Mouse (Mus musculus): Measurements from ENCODE around the gene 4930452B06Rik. TPM values are rescaled to one million over a fixed set of nuclear protein-coding genes. Genes with fewer than 3 reads are reported as not detected.

Gene 4930452B06Rik
- total and polyA plus RNA-seq, 2 experiments = 0.77 to 1.8 TPM

DNA sequence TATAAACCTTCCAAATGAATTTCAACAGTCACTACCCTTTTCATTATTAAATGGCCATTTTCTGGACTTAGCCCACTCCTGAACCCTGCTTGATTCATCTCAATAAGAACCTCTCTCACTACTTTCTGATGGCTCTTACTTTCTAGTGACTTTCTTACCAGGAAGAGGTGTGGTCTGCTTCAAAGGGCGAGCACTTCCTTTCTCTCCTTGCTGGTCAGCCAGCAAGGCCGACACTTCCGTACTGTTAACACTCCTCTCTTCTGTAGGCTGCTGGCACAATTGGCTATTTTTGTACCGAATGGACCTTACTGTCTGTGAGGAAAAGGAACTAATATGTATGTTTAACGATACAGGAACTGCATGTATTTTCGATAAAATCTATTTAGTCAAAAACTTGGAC lies 148.4 kb downstream of the 4930452B06Rik start:
- H3K4me1 ChIP-seq (ENCODE audit: control insufficient read depth, insufficient read depth, low read length) = no peaks in the 10 kb centered on the region
- WGBS = 68% methylated on average over 6 of the region's 6 CpGs
- TF ChIP-seq POLR2A (IDR thresholded peaks at IDR 0.05; ENCODE audit: extremely low read depth, insufficient read depth, low read length) = no peak
- TF ChIP-seq CTCF (IDR thresholded peaks at IDR 0.05; ENCODE audit: low read depth, low read length) = no peak
- H3K36me3 ChIP-seq (ENCODE audit: control insufficient read depth, insufficient read depth, low read length) = no peaks in the 10 kb centered on the region
- no peak overlapping the region for H3K9ac ChIP-seq (ENCODE audit: low read depth, low read length)
- H3K27ac ChIP-seq (replicated peaks; ENCODE audit: insufficient read depth, low read depth, low read length) = no peak overlapping the region
- H3K4me3 ChIP-seq (ENCODE audit: insufficient read depth, low read depth, low read length) = no peak overlapping the region
- DNase-seq (ENCODE audit: extremely low read depth, low read depth, low spot score) = no peak
- H3K79me2 ChIP-seq (ENCODE audit: control insufficient read depth, insufficient read depth, low read length) = no peaks in the 10 kb centered on the region
- H3K27me3 ChIP-seq (ENCODE audit: control insufficient read depth, insufficient read depth, low read length) = no peaks in the 10 kb centered on the region

DNA sequence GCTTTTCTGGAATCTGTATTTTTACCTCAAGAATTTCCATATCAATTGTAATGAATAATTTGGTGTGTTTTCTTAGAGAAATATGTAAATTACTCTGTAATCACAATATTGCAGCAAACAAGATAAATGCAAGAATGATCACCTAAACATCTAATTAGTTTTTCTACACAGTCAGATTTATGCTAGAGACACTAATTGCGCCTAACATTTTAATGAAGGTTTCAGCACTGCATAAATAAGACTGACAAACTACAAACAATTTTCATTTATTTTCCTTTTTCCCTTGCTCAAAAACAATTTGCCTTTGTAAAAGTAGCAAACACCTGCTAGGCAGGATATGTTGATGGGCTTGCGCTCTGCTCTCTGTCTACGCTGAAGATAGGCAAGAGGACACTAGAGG lies 152.0 kb downstream of the 4930452B06Rik start:
- H3K36me3 ChIP-seq (ENCODE audit: control insufficient read depth, insufficient read depth, low read length) = no peaks in the 10 kb centered on the region
- H3K4me3 ChIP-seq (ENCODE audit: insufficient read depth, low read depth, low read length) = no peak overlapping the region
- TF ChIP-seq POLR2A (IDR thresholded peaks at IDR 0.05; ENCODE audit: extremely low read depth, insufficient read depth, low read length) (no peak), CTCF (IDR thresholded peaks at IDR 0.05; ENCODE audit: low read depth, low read length) (no peak)
- no peak overlapping the region for H3K9ac ChIP-seq (ENCODE audit: low read depth, low read length)
- no peaks in the 10 kb centered on the region for H3K79me2 ChIP-seq (ENCODE audit: control insufficient read depth, insufficient read depth, low read length)
- no peaks in the 10 kb centered on the region for H3K4me1 ChIP-seq (ENCODE audit: control insufficient read depth, insufficient read depth, low read length)
- DNase-seq (ENCODE audit: extremely low read depth, low read depth, low spot score) = no peak
- WGBS = 97% methylated on average over 3 of the region's 3 CpGs
- no peaks in the 10 kb centered on the region for H3K27me3 ChIP-seq (ENCODE audit: control insufficient read depth, insufficient read depth, low read length)
- H3K27ac ChIP-seq (replicated peaks; ENCODE audit: insufficient read depth, low read depth, low read length) = no peak overlapping the region

DNA sequence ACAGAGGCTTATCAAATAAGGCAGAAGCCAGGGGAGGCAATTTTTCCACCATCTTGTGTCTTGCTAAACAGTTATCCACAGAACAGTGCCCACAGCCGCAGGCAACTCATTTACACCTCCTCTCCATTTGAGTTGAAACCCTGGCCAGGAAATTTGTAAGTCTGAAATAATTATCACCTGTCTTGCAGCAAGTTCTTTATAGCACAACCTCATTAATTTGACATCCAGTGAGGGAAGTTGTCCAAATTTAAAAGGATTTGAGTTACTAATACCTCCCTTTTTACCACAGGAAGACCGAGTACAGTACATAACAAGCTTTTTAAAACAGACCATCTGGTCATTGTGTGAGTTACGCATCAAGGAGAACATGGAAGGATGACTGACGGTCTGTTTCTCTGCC lies 154.8 kb downstream of the 4930452B06Rik start:
- Histone ChIP-seq H3K36me3 (ENCODE audit: control insufficient read depth, insufficient read depth, low read length) (no peaks in the 10 kb centered on the region), H3K27me3 (ENCODE audit: control insufficient read depth, insufficient read depth, low read length) (no peaks in the 10 kb centered on the region), H3K27ac (replicated peaks; ENCODE audit: insufficient read depth, low read depth, low read length) (no peak overlapping the region), H3K4me1 (ENCODE audit: control insufficient read depth, insufficient read depth, low read length) (no peaks in the 10 kb centered on the region), H3K4me3 (ENCODE audit: insufficient read depth, low read depth, low read length) (no peak overlapping the region), H3K9ac (ENCODE audit: low read depth, low read length) (no peak overlapping the region), H3K79me2 (ENCODE audit: control insufficient read depth, insufficient read depth, low read length) (no peaks in the 10 kb centered on the region)
- 89% methylated on average over 4 of the region's 4 CpGs for WGBS
- TF ChIP-seq POLR2A (IDR thresholded peaks at IDR 0.05; ENCODE audit: extremely low read depth, insufficient read depth, low read length) (no peak), CTCF (IDR thresholded peaks at IDR 0.05; ENCODE audit: low read depth, low read length) (no peak)
- DNase-seq (ENCODE audit: extremely low read depth, low read depth, low spot score) = no peak

DNA sequence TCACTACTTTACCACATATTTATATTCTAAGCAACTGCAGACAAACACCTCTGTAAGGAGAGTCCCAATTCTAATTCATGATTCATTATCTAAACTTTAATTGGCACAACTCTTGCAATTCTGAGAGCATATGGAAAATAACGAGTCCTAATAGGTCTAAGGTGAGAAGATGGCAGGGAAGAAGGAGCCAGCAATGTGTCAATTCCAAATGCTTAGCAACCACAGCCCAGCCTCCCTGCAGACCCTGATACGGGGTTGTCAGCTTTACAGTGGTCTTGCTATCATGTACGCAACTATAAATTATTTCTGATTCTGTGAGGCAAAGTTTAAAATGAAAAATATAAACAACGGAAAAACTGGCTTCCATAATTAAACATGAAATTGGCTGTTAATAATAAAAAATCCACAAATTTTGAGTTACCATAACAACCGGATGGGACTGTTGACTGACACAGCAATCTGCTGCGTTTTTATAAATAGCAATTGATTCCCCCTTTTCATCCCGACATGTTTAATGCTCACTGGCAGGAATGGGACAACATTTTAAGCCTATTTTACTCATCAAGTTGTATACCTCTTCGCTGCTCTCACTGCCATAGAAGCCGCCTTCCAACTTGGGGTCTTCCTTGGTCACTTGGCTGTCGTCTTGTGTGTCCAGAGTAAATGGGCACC lies 155.6 kb downstream of the 4930452B06Rik start:
- Histone ChIP-seq H3K27ac (replicated peaks; ENCODE audit: insufficient read depth, low read depth, low read length) (no peak overlapping the region), H3K9ac (ENCODE audit: low read depth, low read length) (no peak overlapping the region), H3K27me3 (ENCODE audit: control insufficient read depth, insufficient read depth, low read length) (no peaks in the 10 kb centered on the region), H3K4me1 (ENCODE audit: control insufficient read depth, insufficient read depth, low read length) (no peaks in the 10 kb centered on the region), H3K4me3 (ENCODE audit: insufficient read depth, low read depth, low read length) (no peak overlapping the region), H3K36me3 (ENCODE audit: control insufficient read depth, insufficient read depth, low read length) (no peaks in the 10 kb centered on the region), H3K79me2 (ENCODE audit: control insufficient read depth, insufficient read depth, low read length) (no peaks in the 10 kb centered on the region)
- DNase-seq (ENCODE audit: extremely low read depth, low read depth, low spot score) = no peak
- TF ChIP-seq CTCF (IDR thresholded peaks at IDR 0.05; ENCODE audit: low read depth, low read length) (no peak), POLR2A (IDR thresholded peaks at IDR 0.05; ENCODE audit: extremely low read depth, insufficient read depth, low read length) (no peak)
- 91% methylated on average over 10 of the region's 10 CpGs for WGBS

DNA sequence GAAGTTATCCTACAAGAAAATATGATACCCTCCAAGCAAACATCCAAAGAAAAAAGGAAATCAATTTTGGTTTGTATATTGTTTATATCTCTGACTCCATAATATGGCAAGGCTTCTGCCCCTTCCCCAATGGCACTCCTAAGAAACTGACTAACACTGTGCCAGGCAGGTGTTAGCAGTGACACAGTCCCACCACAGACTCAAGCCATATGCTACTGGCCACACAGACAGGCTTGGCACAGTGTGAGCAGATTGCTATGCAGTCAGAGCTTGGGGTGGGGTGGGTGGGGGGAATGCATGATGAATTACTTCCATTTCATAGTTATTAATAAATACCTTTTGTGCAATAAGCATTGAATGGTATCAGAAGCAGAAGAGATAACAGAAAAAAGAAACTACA lies 157.4 kb downstream of the 4930452B06Rik start:
- H3K4me1 ChIP-seq (ENCODE audit: control insufficient read depth, insufficient read depth, low read length) = no peaks in the 10 kb centered on the region
- no peaks in the 10 kb centered on the region for H3K27me3 ChIP-seq (ENCODE audit: control insufficient read depth, insufficient read depth, low read length)
- H3K4me3 ChIP-seq (ENCODE audit: insufficient read depth, low read depth, low read length) = no peak overlapping the region
- TF ChIP-seq POLR2A (IDR thresholded peaks at IDR 0.05; ENCODE audit: extremely low read depth, insufficient read depth, low read length) (no peak), CTCF (IDR thresholded peaks at IDR 0.05; ENCODE audit: low read depth, low read length) (no peak)
- H3K27ac ChIP-seq (replicated peaks; ENCODE audit: insufficient read depth, low read depth, low read length) = no peak overlapping the region
- no peaks in the 10 kb centered on the region for H3K79me2 ChIP-seq (ENCODE audit: control insufficient read depth, insufficient read depth, low read length)
- no peak overlapping the region for H3K9ac ChIP-seq (ENCODE audit: low read depth, low read length)
- DNase-seq (ENCODE audit: extremely low read depth, low read depth, low spot score) = no peak
- H3K36me3 ChIP-seq (ENCODE audit: control insufficient read depth, insufficient read depth, low read length) = no peaks in the 10 kb centered on the region

DNA sequence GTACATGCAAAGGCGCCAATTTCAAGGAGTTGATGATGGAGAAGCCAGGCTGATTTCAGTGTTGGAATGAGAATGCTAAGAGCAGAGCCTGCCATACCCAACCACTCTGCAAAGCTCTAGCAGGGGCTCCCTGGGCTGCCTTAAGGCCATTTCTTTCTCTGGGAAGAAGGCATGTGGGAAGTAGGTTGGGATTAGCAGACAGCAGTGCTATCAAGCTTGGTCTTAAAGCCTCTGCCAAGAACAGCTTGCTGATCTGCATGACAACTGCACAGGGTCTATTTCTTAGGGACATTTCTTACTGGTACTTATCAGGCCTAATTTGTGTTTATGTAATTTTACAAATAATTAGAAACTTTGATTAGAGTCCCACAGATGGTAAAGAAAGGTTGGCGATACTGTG lies 161.8 kb downstream of the 4930452B06Rik start:
- no peak overlapping the region for H3K4me3 ChIP-seq (ENCODE audit: insufficient read depth, low read depth, low read length)
- no peaks in the 10 kb centered on the region for H3K4me1 ChIP-seq (ENCODE audit: control insufficient read depth, insufficient read depth, low read length)
- DNase-seq (ENCODE audit: extremely low read depth, low read depth, low spot score) = no peak
- WGBS = 94% methylated on average over 2 of the region's 2 CpGs
- no peak overlapping the region for H3K27ac ChIP-seq (replicated peaks; ENCODE audit: insufficient read depth, low read depth, low read length)
- TF ChIP-seq POLR2A (IDR thresholded peaks at IDR 0.05; ENCODE audit: extremely low read depth, insufficient read depth, low read length) = no peak
- TF ChIP-seq CTCF (IDR thresholded peaks at IDR 0.05; ENCODE audit: low read depth, low read length) = no peak
- H3K9ac ChIP-seq (ENCODE audit: low read depth, low read length) = no peak overlapping the region
- no peaks in the 10 kb centered on the region for H3K79me2 ChIP-seq (ENCODE audit: control insufficient read depth, insufficient read depth, low read length)
- no peaks in the 10 kb centered on the region for H3K27me3 ChIP-seq (ENCODE audit: control insufficient read depth, insufficient read depth, low read length)
- no peaks in the 10 kb centered on the region for H3K36me3 ChIP-seq (ENCODE audit: control insufficient read depth, insufficient read depth, low read length)
